Mouse (Mus musculus): ENCODE results near the gene Gm20388. TPM values are rescaled to one million over a fixed set of nuclear protein-coding genes. Genes with fewer than 3 reads are reported as not detected.
A peak's percentile ranks its signal among the peaks of the same experiment; 100 is the strongest.

The Gm20388 gene
- polyA plus RNA-seq, 1 experiment, result 59.3 TPM

DNA sequence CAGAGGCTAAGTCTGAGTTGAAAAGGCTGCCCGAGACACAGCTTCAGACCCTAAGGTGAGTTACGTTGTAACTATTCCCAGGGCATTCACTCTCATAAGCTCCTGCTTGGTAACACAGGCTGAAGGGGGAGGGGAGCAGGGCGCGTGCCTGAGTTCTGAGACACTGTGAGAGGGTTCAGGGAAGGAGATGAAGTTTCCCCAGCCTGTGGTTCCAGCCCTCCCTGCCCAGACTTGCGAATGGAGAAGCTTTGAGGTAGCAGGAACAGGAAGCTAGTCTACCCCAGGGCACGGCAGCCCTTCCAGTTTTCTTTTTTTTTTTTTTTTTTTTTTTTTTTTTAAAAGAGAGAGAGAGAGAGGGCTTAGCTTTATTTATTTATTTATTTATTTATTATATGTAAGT is 1950.6 kb downstream of the Gm20388 start:
- no peak for TF ChIP-seq POLR2A (IDR thresholded peaks at IDR 0.05; ENCODE audit: borderline replicate concordance, extremely low read depth, insufficient read depth, insufficient read length, poor library complexity, severe bottlenecking)
- no peak for TF ChIP-seq CTCF (IDR thresholded peaks at IDR 0.05; ENCODE audit: borderline replicate concordance, extremely low read depth, insufficient read depth, insufficient read length)
- no peak for DNase-seq (ENCODE audit: low read depth)

GRCm38 (mm10) chr8:121861806-121862548 is 1951.3 kb downstream of the Gm20388 start:
- DNase-seq (ENCODE audit: low read depth), result no peak
- TF ChIP-seq CTCF (IDR thresholded peaks at IDR 0.05; ENCODE audit: borderline replicate concordance, extremely low read depth, insufficient read depth, insufficient read length) (no peak), POLR2A (IDR thresholded peaks at IDR 0.05; ENCODE audit: borderline replicate concordance, extremely low read depth, insufficient read depth, insufficient read length, poor library complexity, severe bottlenecking) (no peak)

- TF ChIP-seq CTCF (IDR thresholded peaks at IDR 0.05; ENCODE audit: borderline replicate concordance, extremely low read depth, insufficient read depth, insufficient read length), result no peak
- TF ChIP-seq POLR2A (IDR thresholded peaks at IDR 0.05; ENCODE audit: borderline replicate concordance, extremely low read depth, insufficient read depth, insufficient read length, poor library complexity, severe bottlenecking), result no peak
- DNase-seq (ENCODE audit: low read depth), result no peak
These were observed 1954.7 kb downstream of the Gm20388 start for GRCm38 (mm10) chr8:121865356-121865755.

GRCm38 (mm10) chr8:121868196-121868595 is 1957.6 kb downstream of the Gm20388 start:
- DNase-seq (ENCODE audit: low read depth), result no peak
- no peak for TF ChIP-seq POLR2A (IDR thresholded peaks at IDR 0.05; ENCODE audit: borderline replicate concordance, extremely low read depth, insufficient read depth, insufficient read length, poor library complexity, severe bottlenecking)
- TF ChIP-seq CTCF (IDR thresholded peaks at IDR 0.05; ENCODE audit: borderline replicate concordance, extremely low read depth, insufficient read depth, insufficient read length), result no peak

- TF ChIP-seq CTCF (IDR thresholded peaks at IDR 0.05; ENCODE audit: borderline replicate concordance, extremely low read depth, insufficient read depth, insufficient read length) (no peak), POLR2A (IDR thresholded peaks at IDR 0.05; ENCODE audit: borderline replicate concordance, extremely low read depth, insufficient read depth, insufficient read length, poor library complexity, severe bottlenecking) (no peak)
These were observed 1958.3 kb downstream of the Gm20388 start for GRCm38 (mm10) chr8:121868896-121869295.

GRCm38 (mm10) chr8:121870190-121870589 is 1959.5 kb downstream of the Gm20388 start:
- no peak for TF ChIP-seq POLR2A (IDR thresholded peaks at IDR 0.05; ENCODE audit: borderline replicate concordance, extremely low read depth, insufficient read depth, insufficient read length, poor library complexity, severe bottlenecking)
- TF ChIP-seq CTCF (IDR thresholded peaks at IDR 0.05; ENCODE audit: borderline replicate concordance, extremely low read depth, insufficient read depth, insufficient read length), result no peak
- no peak for DNase-seq (ENCODE audit: low read depth)

More at GRCm38 (mm10) chr8:121868896-121869295, 1958.3 kb downstream of the Gm20388 start:
- no peak for DNase-seq (ENCODE audit: low read depth)

DNA sequence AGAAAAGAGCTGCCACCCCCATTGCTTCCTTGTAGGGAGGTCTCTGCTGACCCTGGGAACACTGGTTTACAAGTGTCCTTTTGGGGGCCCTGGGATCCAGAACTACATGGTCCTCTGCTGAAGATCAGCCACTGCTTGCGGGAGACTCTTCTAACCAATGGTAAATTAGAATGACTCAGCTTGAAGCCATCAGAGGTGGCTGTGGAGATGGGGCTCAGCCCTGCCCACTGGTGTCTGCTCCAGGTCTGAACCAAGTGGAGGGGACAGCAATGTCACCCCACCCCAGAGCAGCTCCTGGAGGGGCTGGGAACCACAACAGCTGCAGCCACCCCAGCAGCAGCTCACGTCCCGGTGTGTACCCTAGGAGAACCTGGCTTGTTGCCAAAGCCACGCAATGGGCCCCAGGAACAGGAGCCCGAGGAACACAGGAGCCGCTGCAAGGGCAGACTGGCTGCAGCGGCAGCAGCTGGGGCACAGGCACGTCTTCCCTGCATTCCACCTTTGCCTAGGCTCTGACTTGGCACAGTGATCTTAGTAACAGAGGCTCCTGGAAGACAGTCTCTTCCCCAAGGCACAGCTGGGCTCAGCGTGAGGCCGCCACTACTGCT is 1961.3 kb downstream of the Gm20388 start:
- no peak for DNase-seq (ENCODE audit: low read depth)
- no peak for TF ChIP-seq POLR2A (IDR thresholded peaks at IDR 0.05; ENCODE audit: borderline replicate concordance, extremely low read depth, insufficient read depth, insufficient read length, poor library complexity, severe bottlenecking)
- no peak for TF ChIP-seq CTCF (IDR thresholded peaks at IDR 0.05; ENCODE audit: borderline replicate concordance, extremely low read depth, insufficient read depth, insufficient read length)

- DNase-seq (ENCODE audit: low read depth), result peak; percentile 46
- TF ChIP-seq POLR2A (IDR thresholded peaks at IDR 0.05; ENCODE audit: borderline replicate concordance, extremely low read depth, insufficient read depth, insufficient read length, poor library complexity, severe bottlenecking), result no peak
- peak; percentile 47; the same call in 1 of the 2 replicates for TF ChIP-seq CTCF (IDR thresholded peaks at IDR 0.05; ENCODE audit: borderline replicate concordance, extremely low read depth, insufficient read depth, insufficient read length)
These were observed 1963.4 kb downstream of the Gm20388 start for GRCm38 (mm10) chr8:121874031-121874430.

DNA sequence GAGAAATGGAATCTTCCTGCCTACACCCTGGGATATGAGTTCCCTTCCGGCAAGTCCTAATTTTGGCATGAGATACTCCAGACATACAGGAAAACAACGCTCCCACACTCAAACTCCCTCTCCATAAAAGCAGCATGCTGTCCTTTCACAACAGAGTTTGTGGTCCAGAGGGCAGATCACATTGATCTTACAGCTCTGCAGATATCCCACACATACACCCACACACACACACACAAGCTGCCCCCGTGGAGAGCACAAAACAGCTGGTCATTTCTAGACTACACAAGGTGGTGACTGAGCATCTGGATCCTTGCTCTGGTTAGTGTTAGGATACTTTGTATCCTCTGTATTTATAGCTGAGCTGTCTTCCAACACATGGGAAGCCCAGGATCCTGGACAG is 1964.4 kb downstream of the Gm20388 start:
- no peak for DNase-seq (ENCODE audit: low read depth)
- TF ChIP-seq POLR2A (IDR thresholded peaks at IDR 0.05; ENCODE audit: borderline replicate concordance, extremely low read depth, insufficient read depth, insufficient read length, poor library complexity, severe bottlenecking) (no peak), CTCF (IDR thresholded peaks at IDR 0.05; ENCODE audit: borderline replicate concordance, extremely low read depth, insufficient read depth, insufficient read length) (no peak)

- TF ChIP-seq CTCF (IDR thresholded peaks at IDR 0.05; ENCODE audit: borderline replicate concordance, extremely low read depth, insufficient read depth, insufficient read length) (no peak), POLR2A (IDR thresholded peaks at IDR 0.05; ENCODE audit: borderline replicate concordance, extremely low read depth, insufficient read depth, insufficient read length, poor library complexity, severe bottlenecking) (no peak)
- no peak for DNase-seq (ENCODE audit: low read depth)
These were observed 1964.9 kb downstream of the Gm20388 start for GRCm38 (mm10) chr8:121875517-121875916.

DNA sequence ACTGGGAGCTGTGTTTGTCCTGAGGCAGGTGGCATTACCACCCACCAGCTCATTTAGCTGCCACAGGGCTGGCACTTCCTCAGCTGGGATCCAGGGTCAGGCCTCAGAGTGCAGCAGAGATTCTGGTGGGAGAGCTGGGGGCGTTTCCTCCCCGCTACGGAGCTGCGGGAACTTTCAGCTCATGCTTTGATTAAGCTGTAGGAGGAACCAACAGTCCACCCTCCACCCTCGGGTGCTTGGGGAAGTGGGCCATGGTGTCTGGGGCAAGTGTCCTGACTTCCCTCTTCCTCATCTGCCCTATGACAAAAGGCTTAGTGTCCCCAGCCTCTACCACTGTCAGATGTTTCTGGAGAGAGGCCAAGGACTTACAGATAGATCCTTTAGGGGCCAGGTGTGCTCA is 1966.6 kb downstream of the Gm20388 start:
- DNase-seq (ENCODE audit: low read depth), result no peak
- TF ChIP-seq CTCF (IDR thresholded peaks at IDR 0.05; ENCODE audit: borderline replicate concordance, extremely low read depth, insufficient read depth, insufficient read length) (no peak), POLR2A (IDR thresholded peaks at IDR 0.05; ENCODE audit: borderline replicate concordance, extremely low read depth, insufficient read depth, insufficient read length, poor library complexity, severe bottlenecking) (no peak)

Measured in brain, embryonic 14.5 days (tissue).